Mouse (Mus musculus) heart, postnatal 0 days (tissue): ENCODE results near the gene B4galnt1. TPM values are rescaled to one million over a fixed set of nuclear protein-coding genes. Genes with fewer than 3 reads are reported as not detected.
"Not testable (repeated sequence)": the region's sequence is repeated elsewhere in the genome, so short reads cannot be mapped to it uniquely, and the experiment has no call there.

Experiments used
- ATAC-seq: fragments of 200-750 bp; cut with Nextera tagmentation; 2 replicates; pipeline ENCODE4 v1.8.0; 2017; ENCODE audit warnings: low read depth, moderate number of reproducible peaks, moderate library complexity; ENCODE audit not compliant: insufficient read depth
- DNase-seq: peaks from one replicate; pipeline ENCODE4 v3.0.0-alpha.2; 2016; ENCODE audit warnings: low spot score
- H3K27ac ChIP-seq: fragments of 300-500 bp; sonication (generic); 2 replicates; pipeline ENCODE4 v1.5.1; 2014; ENCODE audit warnings: low read depth, mild to moderate bottlenecking
- H3K27me3 ChIP-seq: fragments of 300-500 bp; sonication (generic); 2 replicates; pipeline ENCODE4 v1.6.1; 2014; ENCODE audit warnings: low read length, mixed read lengths; ENCODE audit not compliant: control insufficient read depth, insufficient read depth
- H3K36me3 ChIP-seq: fragments of 300-500 bp; sonication (generic); replicated peaks from 2 replicates; pipeline ENCODE4 v1.6.1; 2014; ENCODE audit warnings: low read length, mixed read lengths; ENCODE audit not compliant: control insufficient read depth, insufficient read depth
- H3K4me1 ChIP-seq: fragments of 300-500 bp; sonication (generic); 2 replicates; pipeline ENCODE4 v1.6.1; 2014; ENCODE audit warnings: antibody characterized with exemption; ENCODE audit not compliant: control insufficient read depth, insufficient read depth
- H3K4me2 ChIP-seq: fragments of 300-500 bp; sonication (generic); 2 replicates; pipeline ENCODE4 v1.6.1; 2014; ENCODE audit warnings: low read depth, mild to moderate bottlenecking, low read length, moderate library complexity
- H3K4me3 ChIP-seq: fragments of 300-500 bp; sonication (generic); 2 replicates; pipeline ENCODE4 v1.5.1; 2014; ENCODE audit warnings: low read depth, low read length
- H3K9ac ChIP-seq: fragments of 300-500 bp; sonication (generic); replicated peaks from 2 replicates; pipeline ENCODE4 v1.6.1; 2014; ENCODE audit warnings: low read depth, low read length, mixed read lengths
- H3K9me3 ChIP-seq: fragments of 300-500 bp; sonication (generic); replicated peaks from 2 replicates; pipeline ENCODE4 v1.6.1; 2016; ENCODE audit warnings: low read length; ENCODE audit not compliant: control insufficient read depth
- CTCF ChIP-seq: IDR thresholded peaks from 2 replicates; pipeline ENCODE4 v1.5.1; 2016; ENCODE audit warnings: antibody characterized with exemption, control low read depth, low read depth
- EP300 ChIP-seq: IDR thresholded peaks from 2 replicates; pipeline ENCODE4 v1.6.1; 2016; ENCODE audit warnings: antibody characterized with exemption, low read depth
- WGBS: fragments of 180-500 bp; shearing (Covaris S2); extraction: QIAGEN DNeasy Blood & Tissue Kit; methylation state at CpG from one replicate; pipeline ENCODE4 v1.1.7; 2014; 5-methylcytosine and 5-hydroxymethylcytosine counted together
- polyA plus RNA-seq: library from polyadenylated mRNA; unstranded; fragments of >200 nt; fragmentation: Nextera tagmentation; extraction: Ambion mirVana; gene quantifications from 2 replicates; pipeline ENCODE4 v1.2.1, GENCODE M21; 2015
- total RNA-seq: library from RNA; depleted of rRNA; stranded (reverse); fragments of >200 nt; gene quantifications from 2 replicates; pipeline ENCODE4 v1.2.3, GENCODE M21; 2014; ENCODE audit warnings: low replicate concordance

B4galnt1 gene
- total and polyA plus RNA-seq, 2 experiments from 2014 or later = 0.72 to 2.3 TPM

GRCm38 (mm10) chr10:127160081-127160480 is 4.9 kb upstream of the B4galnt1 start:
- H3K4me3 ChIP-seq = no peak overlapping the region
- ATAC-seq = no peak
- H3K36me3 ChIP-seq = no peaks in the 10 kb centered on the region
- no peak overlapping the region for H3K4me2 ChIP-seq
- no peak overlapping the region for H3K9ac ChIP-seq
- 71% methylated on average over 9 of the region's 9 CpGs for WGBS
- TF ChIP-seq CTCF = no peak
- no peak for TF ChIP-seq EP300
- H3K27ac ChIP-seq = no peak overlapping the region
- no peak for DNase-seq
- no peaks in the 10 kb centered on the region for H3K9me3 ChIP-seq
- peaks cover 21% of the 10 kb centered on the region for H3K27me3 ChIP-seq
- no peaks in the 10 kb centered on the region for H3K4me1 ChIP-seq

GRCm38 (mm10) chr10:127160728-127161127 is 4.3 kb upstream of the B4galnt1 start:
- peaks cover 6% of the 10 kb centered on the region; the same call in 1 of the 2 replicates for H3K4me1 ChIP-seq
- TF ChIP-seq EP300 = no peak
- no peak for TF ChIP-seq CTCF

GRCm38 (mm10) chr10:127162771-127163261 is 2.2 kb upstream of the B4galnt1 start:
- H3K27ac ChIP-seq, H3K9me3 ChIP-seq, H3K4me2 ChIP-seq, H3K9ac ChIP-seq, H3K4me1 ChIP-seq, H3K4me3 ChIP-seq, DNase-seq, ATAC-seq, H3K36me3 ChIP-seq: not testable (repeated sequence)
- 46% methylated on average over 7 of the region's 7 CpGs for WGBS
- H3K27me3 ChIP-seq = peaks cover 48% of the 10 kb centered on the region

More at GRCm38 (mm10) chr10:127160728-127161127, 4.3 kb upstream of the B4galnt1 start:
- Histone ChIP-seq H3K27me3 (peaks cover 28% of the 10 kb centered on the region), H3K4me2 (no peak overlapping the region), H3K4me3 (no peak overlapping the region), H3K36me3 (no peaks in the 10 kb centered on the region), H3K9me3 (no peaks in the 10 kb centered on the region), H3K27ac (no peak overlapping the region), H3K9ac (no peak overlapping the region)
- DNase-seq = no peak
- no peak for ATAC-seq
- 64% methylated on average over 3 of the region's 3 CpGs for WGBS

- Histone ChIP-seq H3K9me3 (no peaks in the 10 kb centered on the region), H3K27me3 (peaks cover 62% of the 10 kb centered on the region), H3K4me3 (no peak overlapping the region), H3K4me1 (peaks cover 6% of the 10 kb centered on the region; the same call in 1 of the 2 replicates), H3K36me3 (no peaks in the 10 kb centered on the region), H3K27ac (no peak overlapping the region), H3K9ac (no peak overlapping the region), H3K4me2 (no peak overlapping the region)
- no peak for ATAC-seq
- 92% methylated on average over 4 of the region's 4 CpGs for WGBS
- no peak for DNase-seq
- no peak for TF ChIP-seq EP300
- TF ChIP-seq CTCF = no peak
Measured at GRCm38 (mm10) chr10:127164190-127164589, 835 bp upstream of the B4galnt1 start.

GRCm38 (mm10) chr10:127165354-127165653 is 279 bp downstream of the B4galnt1 start:
- Histone ChIP-seq H3K9me3 (no peaks in the 10 kb centered on the region), H3K4me3 (peak overlapping the region; percentile 50), H3K27ac (no peak overlapping the region; the same call in 1 of the 2 replicates), H3K9ac (peak overlapping the region; percentile 43; the same call in 1 of the 2 replicates), H3K36me3 (no peaks in the 10 kb centered on the region), H3K4me2 (peak overlapping the region; percentile 92), H3K27me3 (peaks cover 73% of the 10 kb centered on the region), H3K4me1 (peaks cover 6% of the 10 kb centered on the region)
- no peak for TF ChIP-seq CTCF
- no peak for TF ChIP-seq EP300
- DNase-seq = no peak
- peak; percentile 22 for ATAC-seq
- WGBS = under 1% methylated on average over 40 of the region's 42 CpGs
